Mouse (Mus musculus): Measurements from ENCODE around the gene L1cam.

L1cam gene

GRCm38 (mm10) chrX:73895719-73896118 is at the start of gene L1cam:
Gene L1cam (minus strand): TSS chrX:73896105.
- no peak for DNase-seq (ENCODE audit: low spot score)

- DNase-seq (ENCODE audit: low spot score): no peak
Observed at GRCm38 (mm10) chrX:73942294-73942693, 46.4 kb upstream of the L1cam start.

GRCm38 (mm10) chrX:73941860-73942259 is 46.0 kb upstream of the L1cam start:
- DNase-seq (ENCODE audit: low spot score): no peak

GRCm38 (mm10) chrX:73931871-73932270 is 36.0 kb upstream of the L1cam start:
- DNase-seq (ENCODE audit: low spot score): no peak

GRCm38 (mm10) chrX:73930402-73931062 is 34.6 kb upstream of the L1cam start, which contains the start of gene Renbp:
Gene Renbp (minus strand): TSS chrX:73930850.
- peak; percentile 62 for DNase-seq (ENCODE audit: low spot score)

GRCm38 (mm10) chrX:73922550-73922882 is 26.6 kb upstream of the L1cam start:
- DNase-seq (ENCODE audit: low spot score): no peak

- DNase-seq (ENCODE audit: low spot score): peak; percentile 77
Observed at GRCm38 (mm10) chrX:73921823-73922549, 26.1 kb upstream of the L1cam start, which contains the start of the genes Arhgap4 and Naa10. Gene Arhgap4 (minus strand): TSS chrX:73921870. Gene Naa10 (minus strand): TSS chrX:73921944.

- DNase-seq (ENCODE audit: low spot score): no peak
Observed at GRCm38 (mm10) chrX:73921285-73921822, 25.4 kb upstream of the L1cam start.

- DNase-seq (ENCODE audit: low spot score): no peak
Observed at GRCm38 (mm10) chrX:73918631-73919030, 22.7 kb upstream of the L1cam start.

GRCm38 (mm10) chrX:73916945-73917344 is 21.0 kb upstream of the L1cam start:
- DNase-seq (ENCODE audit: low spot score): no peak

GRCm38 (mm10) chrX:73914827-73915703 is 19.2 kb upstream of the L1cam start:
- DNase-seq (ENCODE audit: low spot score): peak; percentile 89

GRCm38 (mm10) chrX:73911588-73911987 is 15.7 kb upstream of the L1cam start:
- DNase-seq (ENCODE audit: low spot score): no peak

- no peak for DNase-seq (ENCODE audit: low spot score)
Observed at GRCm38 (mm10) chrX:73911156-73911555, 15.3 kb upstream of the L1cam start.

- DNase-seq (ENCODE audit: low spot score): no peak
Observed at GRCm38 (mm10) chrX:73910451-73910850, 14.5 kb upstream of the L1cam start.

GRCm38 (mm10) chrX:73910049-73910448 is 14.1 kb upstream of the L1cam start:
- DNase-seq (ENCODE audit: low spot score): no peak

GRCm38 (mm10) chrX:73897959-73898358 is 2.1 kb upstream of the L1cam start:
- DNase-seq (ENCODE audit: low spot score): no peak

GRCm38 (mm10) chrX:73892833-73893232 is 3.1 kb downstream of the L1cam start:
- DNase-seq (ENCODE audit: low spot score): no peak

GRCm38 (mm10) chrX:73891551-73892152 is 4.3 kb downstream of the L1cam start, which contains the start of gene Avpr2:
Gene Avpr2 (plus strand): TSS chrX:73892102.
- DNase-seq (ENCODE audit: low spot score): no peak

- no peak for DNase-seq (ENCODE audit: low spot score)
Observed at GRCm38 (mm10) chrX:73881463-73881862, 14.4 kb downstream of the L1cam start.

GRCm38 (mm10) chrX:73881036-73881427 is 14.9 kb downstream of the L1cam start:
- no peak for DNase-seq (ENCODE audit: low spot score)

- DNase-seq (ENCODE audit: low spot score): no peak
Observed at GRCm38 (mm10) chrX:73880194-73881035, 15.5 kb downstream of the L1cam start.
